Mouse (Mus musculus): ENCODE results near the gene Gpr62. TPM values are rescaled to one million over a fixed set of nuclear protein-coding genes. Genes with fewer than 3 reads are reported as not detected.

Gene Gpr62
- polyA plus RNA-seq, 1 experiment from 2014 or later = 0.15 TPM

DNA sequence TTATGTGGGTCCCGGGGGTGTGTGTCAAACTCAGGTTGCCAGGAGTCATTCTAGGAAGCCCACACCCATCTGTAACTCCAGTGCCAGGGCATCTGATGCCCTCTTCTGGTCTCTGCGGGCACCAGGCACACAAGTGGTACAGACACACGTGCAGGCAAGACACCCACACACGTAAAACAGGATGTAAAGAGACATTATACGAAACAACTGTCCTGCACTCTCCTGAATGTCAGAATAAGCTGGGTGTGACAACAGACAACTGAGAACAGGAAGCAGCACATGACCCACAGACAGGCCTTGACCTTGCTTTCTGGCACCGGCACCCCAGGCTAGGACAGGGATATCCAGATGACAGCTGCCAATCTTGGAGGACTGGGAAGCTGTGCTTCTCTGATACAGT lies 3.6 kb upstream of the Gpr62 start:
- 56% methylated on average over 6 of the region's 6 CpGs for WGBS
- peaks cover 2% of the 10 kb centered on the region; the same call in 1 of the 2 replicates for H3K27me3 ChIP-seq (ENCODE audit: control insufficient read depth, insufficient read depth, low read length)
- peak; percentile 43 for TF ChIP-seq CTCF (IDR thresholded peaks at IDR 0.05; ENCODE audit: low read depth)
- no peak for TF ChIP-seq EP300 (optimal IDR thresholded peaks at IDR 0.05)
- H3K4me3 ChIP-seq (ENCODE audit: low read depth, low read length) = no peak overlapping the region
- no peaks in the 10 kb centered on the region for H3K36me3 ChIP-seq (ENCODE audit: control insufficient read depth, insufficient read depth, low read length)
- ATAC-seq (ENCODE audit: low FRiP score, low TSS enrichment) (no peak), DNase-seq (ENCODE audit: low spot score) (no peak)
- no peaks in the 10 kb centered on the region for H3K9me3 ChIP-seq (ENCODE audit: control insufficient read depth, low read length)
- no peak overlapping the region for H3K9ac ChIP-seq (ENCODE audit: low read length)
- H3K4me2 ChIP-seq (replicated peaks; ENCODE audit: low read depth) = no peak overlapping the region
- no peak overlapping the region for H3K27ac ChIP-seq (replicated peaks)
- peaks cover 4% of the 10 kb centered on the region; the same call in 1 of the 2 replicates for H3K4me1 ChIP-seq (replicated peaks; ENCODE audit: control insufficient read depth, insufficient read depth)

- no peak overlapping the region for H3K4me3 ChIP-seq (ENCODE audit: low read depth, low read length)
- H3K36me3 ChIP-seq (ENCODE audit: control insufficient read depth, insufficient read depth, low read length) = no peaks in the 10 kb centered on the region
- TF ChIP-seq CTCF (IDR thresholded peaks at IDR 0.05; ENCODE audit: low read depth) (no peak), EP300 (optimal IDR thresholded peaks at IDR 0.05) (no peak)
- peaks cover 4% of the 10 kb centered on the region; the same call in 1 of the 2 replicates for H3K4me1 ChIP-seq (replicated peaks; ENCODE audit: control insufficient read depth, insufficient read depth)
- no peak overlapping the region for H3K9ac ChIP-seq (ENCODE audit: low read length)
- WGBS = 91% methylated on average over 7 of the region's 7 CpGs
- no peak for ATAC-seq (ENCODE audit: low FRiP score, low TSS enrichment)
- DNase-seq (ENCODE audit: low spot score) = no peak
- no peaks in the 10 kb centered on the region for H3K9me3 ChIP-seq (ENCODE audit: control insufficient read depth, low read length)
- no peak overlapping the region for H3K4me2 ChIP-seq (replicated peaks; ENCODE audit: low read depth)
- H3K27ac ChIP-seq (replicated peaks) = no peak overlapping the region
- H3K27me3 ChIP-seq (ENCODE audit: control insufficient read depth, insufficient read depth, low read length) = peaks cover 2% of the 10 kb centered on the region; the same call in 1 of the 2 replicates
Observed at GRCm38 (mm10) chr9:106467746-106468145, 2.0 kb upstream of the Gpr62 start.

GRCm38 (mm10) chr9:106466721-106467120 lies 983 bp upstream of the Gpr62 start:
- H3K27ac ChIP-seq (replicated peaks) = no peak overlapping the region
- H3K27me3 ChIP-seq (ENCODE audit: control insufficient read depth, insufficient read depth, low read length) = peaks cover 2% of the 10 kb centered on the region; the same call in 1 of the 2 replicates
- no peak for TF ChIP-seq EP300 (optimal IDR thresholded peaks at IDR 0.05)
- no peak for TF ChIP-seq CTCF (IDR thresholded peaks at IDR 0.05; ENCODE audit: low read depth)
- no peaks in the 10 kb centered on the region for H3K9me3 ChIP-seq (ENCODE audit: control insufficient read depth, low read length)
- H3K4me2 ChIP-seq (replicated peaks; ENCODE audit: low read depth) = no peak overlapping the region
- H3K4me1 ChIP-seq (replicated peaks; ENCODE audit: control insufficient read depth, insufficient read depth) = peaks cover 3% of the 10 kb centered on the region; the same call in 1 of the 2 replicates
- H3K36me3 ChIP-seq (ENCODE audit: control insufficient read depth, insufficient read depth, low read length) = no peaks in the 10 kb centered on the region
- no peak for DNase-seq (ENCODE audit: low spot score)
- H3K9ac ChIP-seq (ENCODE audit: low read length) = no peak overlapping the region
- no peak for ATAC-seq (ENCODE audit: low FRiP score, low TSS enrichment)
- 85% methylated on average over 6 of the region's 6 CpGs for WGBS
- H3K4me3 ChIP-seq (ENCODE audit: low read depth, low read length) = no peak overlapping the region

- H3K9ac ChIP-seq (ENCODE audit: low read length) = peak overlapping the region; percentile 59
- TF ChIP-seq EP300 (optimal IDR thresholded peaks at IDR 0.05) = no peak
- no peak; the same call in 1 of the 2 replicates for TF ChIP-seq CTCF (IDR thresholded peaks at IDR 0.05; ENCODE audit: low read depth)
- no peaks in the 10 kb centered on the region for H3K9me3 ChIP-seq (ENCODE audit: control insufficient read depth, low read length)
- H3K27me3 ChIP-seq (ENCODE audit: control insufficient read depth, insufficient read depth, low read length) = peaks cover 2% of the 10 kb centered on the region; the same call in 1 of the 2 replicates
- no peaks in the 10 kb centered on the region for H3K36me3 ChIP-seq (ENCODE audit: control insufficient read depth, insufficient read depth, low read length)
- H3K4me2 ChIP-seq (replicated peaks; ENCODE audit: low read depth) = peak overlapping the region; percentile 99
- H3K4me3 ChIP-seq (ENCODE audit: low read depth, low read length) = peak overlapping the region; percentile 55
- ATAC-seq (ENCODE audit: low FRiP score, low TSS enrichment) = peak; percentile 58
- DNase-seq (ENCODE audit: low spot score) = peak; percentile 52
- WGBS = 3% methylated on average over 72 of the region's 99 CpGs
- no peak overlapping the region for H3K27ac ChIP-seq (replicated peaks)
- H3K4me1 ChIP-seq (replicated peaks; ENCODE audit: control insufficient read depth, insufficient read depth) = no peaks in the 10 kb centered on the region
Observed at GRCm38 (mm10) chr9:106464751-106465541, 792 bp downstream of the Gpr62 start.

GRCm38 (mm10) chr9:106463122-106464063 lies 2.3 kb downstream of the Gpr62 start:
- no peak for ATAC-seq (ENCODE audit: low FRiP score, low TSS enrichment)
- TF ChIP-seq EP300 (optimal IDR thresholded peaks at IDR 0.05) = no peak
- no peak for TF ChIP-seq CTCF (IDR thresholded peaks at IDR 0.05; ENCODE audit: low read depth)
- WGBS = 89% methylated on average over 21 of the region's 21 CpGs
- DNase-seq (ENCODE audit: low spot score) = no peak
- Histone ChIP-seq H3K36me3 (ENCODE audit: control insufficient read depth, insufficient read depth, low read length) (no peaks in the 10 kb centered on the region), H3K4me2 (replicated peaks; ENCODE audit: low read depth) (no peak overlapping the region), H3K4me1 (replicated peaks; ENCODE audit: control insufficient read depth, insufficient read depth) (no peaks in the 10 kb centered on the region), H3K9ac (ENCODE audit: low read length) (no peak overlapping the region), H3K27ac (replicated peaks) (no peak overlapping the region), H3K9me3 (ENCODE audit: control insufficient read depth, low read length) (no peaks in the 10 kb centered on the region), H3K4me3 (ENCODE audit: low read depth, low read length) (no peak overlapping the region), H3K27me3 (ENCODE audit: control insufficient read depth, insufficient read depth, low read length) (peaks cover 2% of the 10 kb centered on the region; the same call in 1 of the 2 replicates)

Measured in stomach, postnatal 0 days (tissue).